ENCODE assay signal across 24 mouse cellular contexts in genomic region chr10:31907488-31907887, GRCm38 (mm10).
DNase-seq lines count a peak whose midpoint lies in the region; ATAC-seq and TF ChIP-seq lines count a peak whose summit lies in the region.
"Had no signal": no experiment of that assay in that cellular context is flagged by ENCODE, and none has a peak within 500 bp of the region (broad histone marks: within the 10 kb centered on the region; RNA-seq: fewer than 3 reads in every experiment).

No protein-coding gene starts in this region.

- no peak overlapping the region for H3K4me3 ChIP-seq in midbrain, embryonic 11.5 days (ENCODE audit: low read depth, low read length)
- H3K4me3 ChIP-seq in midbrain, embryonic 10.5 days: no peak overlapping the region
- no peak overlapping the region for H3K4me3 ChIP-seq in hindbrain, embryonic 13.5 days
- no peak overlapping the region for H3K4me3 ChIP-seq in neural tube, embryonic 15.5 days (replicated peaks)
- no peak overlapping the region for H3K4me3 ChIP-seq in lung, adult 2 months (replicated peaks; ENCODE audit: extremely low read depth, low read depth, low read length)
- H3K4me3 ChIP-seq: embryonic facial prominence, embryonic 15.5 days; left cerebral cortex, adult 2 months; limb, embryonic 15.5 days; lung, embryonic 15.5 days had no signal

- H3K9ac ChIP-seq in midbrain, embryonic 11.5 days (ENCODE audit: low read length): no peak overlapping the region
- no peak overlapping the region for H3K9ac ChIP-seq in hindbrain, embryonic 13.5 days
- H3K9ac ChIP-seq in neural tube, embryonic 15.5 days (replicated peaks): no peak overlapping the region
- H3K9ac ChIP-seq: embryonic facial prominence, embryonic 15.5 days; limb, embryonic 15.5 days; liver, embryonic 14.5 days; lung, embryonic 15.5 days had no signal

- no peak overlapping the region for H3K4me2 ChIP-seq in midbrain, embryonic 11.5 days
- no peak overlapping the region for H3K4me2 ChIP-seq in hindbrain, embryonic 13.5 days
- H3K4me2 ChIP-seq in neural tube, embryonic 15.5 days: no peak overlapping the region
- H3K4me2 ChIP-seq: embryonic facial prominence, embryonic 15.5 days; limb, embryonic 15.5 days; lung, embryonic 15.5 days had no signal

- H3K27me3 ChIP-seq in midbrain, embryonic 11.5 days (ENCODE audit: control insufficient read depth, insufficient read depth, low read length): no peaks in the 10 kb centered on the region
- no peaks in the 10 kb centered on the region for H3K27me3 ChIP-seq in midbrain, embryonic 10.5 days (ENCODE audit: low read depth, poor library complexity, severe bottlenecking)
- no peaks in the 10 kb centered on the region for H3K27me3 ChIP-seq in hindbrain, embryonic 13.5 days
- H3K27me3 ChIP-seq in neural tube, embryonic 15.5 days (replicated peaks): no peaks in the 10 kb centered on the region
- H3K27me3 ChIP-seq: CH12.LX; embryonic facial prominence, embryonic 15.5 days; limb, embryonic 15.5 days; lung, embryonic 15.5 days; Patski had no signal

- peak; percentile 59; the same call in 1 of the 2 replicates for ATAC-seq in midbrain, embryonic 11.5 days (ENCODE audit: low FRiP score)
- ATAC-seq in hindbrain, embryonic 13.5 days (ENCODE audit: low FRiP score): peak; percentile 73; the same call in 1 of the 2 replicates
- peak; percentile 64 for ATAC-seq in neural tube, embryonic 15.5 days (ENCODE audit: low FRiP score)
- ATAC-seq: Patski had no signal

- H3K36me3 ChIP-seq in midbrain, embryonic 11.5 days (ENCODE audit: control insufficient read depth, insufficient read depth, low read length): no peaks in the 10 kb centered on the region
- no peaks in the 10 kb centered on the region for H3K36me3 ChIP-seq in midbrain, embryonic 10.5 days
- no peaks in the 10 kb centered on the region for H3K36me3 ChIP-seq in hindbrain, embryonic 13.5 days
- no peaks in the 10 kb centered on the region for H3K36me3 ChIP-seq in neural tube, embryonic 15.5 days
- H3K36me3 ChIP-seq: embryonic facial prominence, embryonic 15.5 days; G1E; limb, embryonic 15.5 days; lung, embryonic 15.5 days had no signal

- DNase-seq in midbrain, embryonic 11.5 days (ENCODE audit: low spot score, missing footprints): peak; percentile 57
- DNase-seq in midbrain, embryonic 10.5 days (ENCODE audit: low spot score): no peak
- DNase-seq in mesoderm, embryonic 11.5 days (ENCODE audit: low read depth, low spot score): peak; percentile 16
- DNase-seq in lung, adult 2 months: no peak
- DNase-seq in cerebellum, postnatal 25 days: no peak
- DNase-seq: adrenal gland, postnatal 36 days; B cell, adult 2 months; cerebellum, adult 11-12 months; cerebellum, postnatal 36 days; gastrocnemius, postnatal 36 days; kidney, adult 11 months; right cerebral cortex, postnatal 14 days had no signal

- no peaks in the 10 kb centered on the region for H3K9me3 ChIP-seq in midbrain, embryonic 11.5 days (ENCODE audit: control insufficient read depth, low read length)
- no peaks in the 10 kb centered on the region for H3K9me3 ChIP-seq in midbrain, embryonic 10.5 days (replicated peaks)
- no peaks in the 10 kb centered on the region for H3K9me3 ChIP-seq in hindbrain, embryonic 13.5 days
- H3K9me3 ChIP-seq in neural tube, embryonic 15.5 days (replicated peaks): no peaks in the 10 kb centered on the region
- H3K9me3 ChIP-seq: embryonic facial prominence, embryonic 15.5 days; G1E; limb, embryonic 15.5 days; lung, embryonic 15.5 days had no signal

- H3K4me1 ChIP-seq in midbrain, embryonic 11.5 days (ENCODE audit: control insufficient read depth, insufficient read depth, low read length): no peaks in the 10 kb centered on the region; the same call in 1 of the 2 replicates
- no peaks in the 10 kb centered on the region for H3K4me1 ChIP-seq in midbrain, embryonic 10.5 days
- H3K4me1 ChIP-seq in hindbrain, embryonic 13.5 days (replicated peaks): peaks cover 4% of the 10 kb centered on the region; the same call in 1 of the 2 replicates
- H3K4me1 ChIP-seq in neural tube, embryonic 15.5 days: peaks cover 5% of the 10 kb centered on the region; the same call in 1 of the 2 replicates
- no peaks in the 10 kb centered on the region for H3K4me1 ChIP-seq in lung, adult 2 months (ENCODE audit: control insufficient read depth, insufficient read depth, low read length)
- H3K4me1 ChIP-seq: embryonic facial prominence, embryonic 15.5 days; limb, embryonic 15.5 days; lung, embryonic 15.5 days had no signal

- WGBS in midbrain, embryonic 11.5 days: 44% methylated on average over 3 of the region's 3 CpGs
- WGBS in midbrain, embryonic 10.5 days: 59% methylated on average over 3 of the region's 3 CpGs
- 40% methylated on average over 3 of the region's 3 CpGs for WGBS in hindbrain, embryonic 13.5 days
- 18% methylated on average over 3 of the region's 3 CpGs for WGBS in neural tube, embryonic 15.5 days
- WGBS in lung, adult 2 months: 75% methylated on average over 3 of the region's 3 CpGs

- TF ChIP-seq CTCF in lung, adult 2 months (IDR thresholded peaks at IDR 0.05; ENCODE audit: insufficient read depth, low read length): no peak

- H3K27ac ChIP-seq in midbrain, embryonic 11.5 days (ENCODE audit: low read depth, low read length): no peak overlapping the region
- H3K27ac ChIP-seq in midbrain, embryonic 10.5 days (replicated peaks): no peak overlapping the region
- no peak overlapping the region for H3K27ac ChIP-seq in hindbrain, embryonic 13.5 days
- H3K27ac ChIP-seq in neural tube, embryonic 15.5 days (replicated peaks): no peak overlapping the region
- H3K27ac ChIP-seq: embryonic facial prominence, embryonic 15.5 days; kidney, postnatal 0 days; left cerebral cortex, adult 2 months; limb, embryonic 15.5 days; liver, embryonic 14.5 days; lung, embryonic 15.5 days; macrophage had no signal

- no peak for TF ChIP-seq POLR2A in lung, adult 2 months (IDR thresholded peaks at IDR 0.05; ENCODE audit: borderline replicate concordance, extremely low read depth, low read depth, low read length)

Comparison
In these comparisons a context has a peak if more than half of its experiments do, and no peak if none do; other contexts are left out.
1. DNase-seq: peak in midbrain, embryonic 11.5 days (single experiment) and mesoderm, embryonic 11.5 days (single experiment); none in midbrain, embryonic 10.5 days (single experiment), lung, adult 2 months (single experiment) and cerebellum, postnatal 25 days (0 of 2).
2. Peak in every context shown above with its lines, with median percentiles within 50 percentile points of each other: ATAC-seq.